Mouse (Mus musculus) right cerebral cortex, postnatal 4 days (tissue): ENCODE data around the gene Stambp.
"Not testable (repeated sequence)": the region's sequence is repeated elsewhere in the genome, so short reads cannot be mapped to it uniquely, and the experiment has no call there.

Source experiments
- DNase-seq: peaks from one replicate; pipeline ENCODE4 v3.0.0-alpha.2; 2022

Gene Stambp

GRCm38 (mm10) chr6:83572671-83573070 lies at the start of gene Stambp:
Gene Stambp, minus strand, starts transcription at chr6:83572729.
- DNase-seq, result peak; percentile 34

GRCm38 (mm10) chr6:83619955-83620354 lies 47.4 kb upstream of the Stambp start:
- no peak for DNase-seq

- DNase-seq, result no peak
These were observed 45.2 kb upstream of the Stambp start for GRCm38 (mm10) chr6:83617581-83618335.

- peak; percentile 37 for DNase-seq
These were observed 44.0 kb upstream of the Stambp start for GRCm38 (mm10) chr6:83616512-83616911.

- no peak for DNase-seq
These were observed 41.9 kb upstream of the Stambp start for GRCm38 (mm10) chr6:83614469-83614868.

- no peak for DNase-seq
These were observed 40.4 kb upstream of the Stambp start for GRCm38 (mm10) chr6:83612976-83613375.

GRCm38 (mm10) chr6:83599636-83600174 lies 27.2 kb upstream of the Stambp start:
- DNase-seq, result no peak

- DNase-seq, result no peak
These were observed 26.6 kb upstream of the Stambp start for GRCm38 (mm10) chr6:83599060-83599550.

- DNase-seq, result peak; percentile 46
These were observed 26.1 kb upstream of the Stambp start for GRCm38 (mm10) chr6:83598646-83599045.

GRCm38 (mm10) chr6:83597988-83598387 lies 25.5 kb upstream of the Stambp start:
- no peak for DNase-seq

- no peak for DNase-seq
These were observed 22.5 kb upstream of the Stambp start for GRCm38 (mm10) chr6:83595035-83595434.

- no peak for DNase-seq
These were observed 21.4 kb upstream of the Stambp start for GRCm38 (mm10) chr6:83593896-83594295.

GRCm38 (mm10) chr6:83592051-83592450 lies 19.5 kb upstream of the Stambp start:
- no peak for DNase-seq

- DNase-seq, result no peak
These were observed 17.8 kb upstream of the Stambp start for GRCm38 (mm10) chr6:83590301-83590700.

GRCm38 (mm10) chr6:83587191-83587590 lies 14.7 kb upstream of the Stambp start:
- not testable (repeated sequence) for DNase-seq

- DNase-seq, result not testable (repeated sequence)
These were observed 12.8 kb upstream of the Stambp start for GRCm38 (mm10) chr6:83585328-83585727.

- no peak for DNase-seq
These were observed 11.1 kb upstream of the Stambp start for GRCm38 (mm10) chr6:83583591-83583990.

GRCm38 (mm10) chr6:83582938-83583270 lies 10.4 kb upstream of the Stambp start:
- DNase-seq, result peak; percentile 22

GRCm38 (mm10) chr6:83582135-83582937 lies 9.8 kb upstream of the Stambp start:
- no peak for DNase-seq

GRCm38 (mm10) chr6:83577534-83577933 lies 5.0 kb upstream of the Stambp start:
- no peak for DNase-seq

GRCm38 (mm10) chr6:83575609-83576008 lies 3.1 kb upstream of the Stambp start:
- no peak for DNase-seq

GRCm38 (mm10) chr6:83571840-83572667 lies 475 bp downstream of the Stambp start:
- DNase-seq, result peak; percentile 81
